Mouse (Mus musculus): ENCODE measurements at regions not wholly inside any gene's neighbourhood (a gene's known extent, or its start where the extent isn't known, plus 50 kb on each side); places are given as distances from the start of the nearest gene placed in this dataset.

GRCm38 (mm10) chr2:8958938-8959337, 922.1 kb upstream of the 4930412O13Rik start:
- Histone ChIP-seq H3K79me2 (ENCODE audit: control insufficient read depth, insufficient read depth, low read length, poor library complexity) (no peaks in the 10 kb centered on the region), H3K27ac (ENCODE audit: control insufficient read depth, low read depth, low read length) (no peak overlapping the region), H3K36me3 (ENCODE audit: control insufficient read depth in 1 of 2, insufficient read depth in 2 of 2, low read length in 2 of 2) (no peaks in the 10 kb centered on the region), H3K27me3 (ENCODE audit: control insufficient read depth in 1 of 2, insufficient read depth in 2 of 2, low read length in 2 of 2) (no peaks in the 10 kb centered on the region), H3K4me1 (ENCODE audit: control insufficient read depth in 1 of 2, insufficient read depth in 2 of 2, low read length in 2 of 2) (no peaks in the 10 kb centered on the region), H3K9ac (ENCODE audit: control insufficient read depth, low read depth, low read length, poor library complexity, severe bottlenecking) (no peak overlapping the region), H3K4me3 (ENCODE audit: control insufficient read depth in 1 of 2, insufficient read depth in 1 of 2, low read depth in 2 of 2, low read length in 2 of 2) (no peak overlapping the region), H3K9me3 (replicated peaks; ENCODE audit: insufficient read depth, low read length) (no peaks in the 10 kb centered on the region)
- no peak for DNase-seq (ENCODE audit: low read depth, low spot score)
- no peak for TF ChIP-seq GATA1 (IDR thresholded peaks at IDR 0.05; ENCODE audit: low read depth, low read length)
- TF ChIP-seq POLR2AphosphoS2 (IDR thresholded peaks at IDR 0.05; ENCODE audit: low read length): no peak
- TF ChIP-seq ZC3H11A (IDR thresholded peaks at IDR 0.05; ENCODE audit: low read depth, low read length): no peak
- TF ChIP-seq BHLHE40 (IDR thresholded peaks at IDR 0.05; ENCODE audit: borderline replicate concordance, low read depth, low read length): no peak
- no peak for TF ChIP-seq E2F4 (IDR thresholded peaks at IDR 0.05; ENCODE audit: borderline replicate concordance, low read depth, low read length)
- TF ChIP-seq MYC (IDR thresholded peaks at IDR 0.05; ENCODE audit: low read depth, low read length): no peak
- TF ChIP-seq ZKSCAN1 (IDR thresholded peaks at IDR 0.05; ENCODE audit: low read depth, low read length): no peak
- TF ChIP-seq ETS1 (IDR thresholded peaks at IDR 0.05; ENCODE audit: low read depth, low read length): no peak
- no peak for TF ChIP-seq POLR2AphosphoS5 (IDR thresholded peaks at IDR 0.05; ENCODE audit: borderline replicate concordance, low read depth, low read length)
- no peak for TF ChIP-seq MAFK (IDR thresholded peaks at IDR 0.05; ENCODE audit: borderline replicate concordance, low read depth, low read length)
- no peak for TF ChIP-seq MAZ (IDR thresholded peaks at IDR 0.05; ENCODE audit: low read depth, low read length)
- no peak for TF ChIP-seq MEF2A (IDR thresholded peaks at IDR 0.05; ENCODE audit: extremely low read depth, insufficient replicate concordance, low read depth, low read length, poor library complexity, severe bottlenecking)
- no peak for TF ChIP-seq NELFE (IDR thresholded peaks at IDR 0.05; ENCODE audit: low read depth, low read length)
- TF ChIP-seq TCF12 (IDR thresholded peaks at IDR 0.05; ENCODE audit: low read depth, low read length): no peak
- no peak for TF ChIP-seq JUND (IDR thresholded peaks at IDR 0.05; ENCODE audit: low read depth, low read length)
- TF ChIP-seq HCFC1 (IDR thresholded peaks at IDR 0.05; ENCODE audit: low read depth, low read length): no peak
- no peak for TF ChIP-seq ZMIZ1 (IDR thresholded peaks at IDR 0.05; ENCODE audit: low read depth, low read length)
- no peak for TF ChIP-seq ZNF384 (IDR thresholded peaks at IDR 0.05; ENCODE audit: low read depth, low read length)

GRCm38 (mm10) chr2:8964952-8965668, 915.9 kb upstream of the 4930412O13Rik start:
- H3K9me3 ChIP-seq (replicated peaks; ENCODE audit: insufficient read depth, low read length): no peaks in the 10 kb centered on the region
- H3K79me2 ChIP-seq (ENCODE audit: control insufficient read depth, insufficient read depth, low read length, poor library complexity): no peaks in the 10 kb centered on the region
- H3K4me1 ChIP-seq (ENCODE audit: control insufficient read depth in 1 of 2, insufficient read depth in 2 of 2, low read length in 2 of 2): no peaks in the 10 kb centered on the region
- no peak overlapping the region for H3K4me3 ChIP-seq (ENCODE audit: control insufficient read depth in 1 of 2, insufficient read depth in 1 of 2, low read depth in 2 of 2, low read length in 2 of 2)
- DNase-seq (ENCODE audit: low read depth, low spot score): no peak
- TF ChIP-seq ETS1 (IDR thresholded peaks at IDR 0.05; ENCODE audit: low read depth, low read length): no peak
- no peak for TF ChIP-seq POLR2AphosphoS5 (IDR thresholded peaks at IDR 0.05; ENCODE audit: borderline replicate concordance, low read depth, low read length)
- no peak for TF ChIP-seq MAX (IDR thresholded peaks at IDR 0.05; ENCODE audit: low read length)
- TF ChIP-seq MAFK (IDR thresholded peaks at IDR 0.05; ENCODE audit: borderline replicate concordance, low read depth, low read length): no peak
- TF ChIP-seq GABPA (IDR thresholded peaks at IDR 0.05; ENCODE audit: low read depth, low read length): no peak
- TF ChIP-seq MEF2A (IDR thresholded peaks at IDR 0.05; ENCODE audit: extremely low read depth, insufficient replicate concordance, low read depth, low read length, poor library complexity, severe bottlenecking): no peak
- no peak for TF ChIP-seq TCF12 (IDR thresholded peaks at IDR 0.05; ENCODE audit: low read depth, low read length)
- TF ChIP-seq KAT2A (conservative IDR thresholded peaks at IDR 0.05; ENCODE audit: low read depth, low read length): no peak
- TF ChIP-seq MYC (IDR thresholded peaks at IDR 0.05; ENCODE audit: low read depth, low read length): no peak
- no peak for TF ChIP-seq RCOR1 (IDR thresholded peaks at IDR 0.05; ENCODE audit: low read depth, low read length)
- TF ChIP-seq MYB (IDR thresholded peaks at IDR 0.05; ENCODE audit: low read depth, low read length): no peak
- no peak for TF ChIP-seq ZNF384 (IDR thresholded peaks at IDR 0.05; ENCODE audit: low read depth, low read length)
- no peak for TF ChIP-seq CHD1 (IDR thresholded peaks at IDR 0.05; ENCODE audit: low read depth, low read length)
- TF ChIP-seq ZC3H11A (IDR thresholded peaks at IDR 0.05; ENCODE audit: low read depth, low read length): no peak
- TF ChIP-seq UBTF (IDR thresholded peaks at IDR 0.05; ENCODE audit: borderline replicate concordance, insufficient read depth, low read depth, low read length): no peak
- H3K36me3 ChIP-seq (ENCODE audit: control insufficient read depth in 1 of 2, insufficient read depth in 2 of 2, low read length in 2 of 2): no peaks in the 10 kb centered on the region
- no peak overlapping the region for H3K27ac ChIP-seq (ENCODE audit: control insufficient read depth, low read depth, low read length)
- H3K9ac ChIP-seq (ENCODE audit: control insufficient read depth, low read depth, low read length, poor library complexity, severe bottlenecking): no peak overlapping the region
- no peaks in the 10 kb centered on the region for H3K27me3 ChIP-seq (ENCODE audit: control insufficient read depth in 1 of 2, insufficient read depth in 2 of 2, low read length in 2 of 2)
